Mouse (Mus musculus) myocyte (in vitro differentiated cells): ENCODE measurements around the gene Nrarp.

Source experiments
- E2F4 ChIP-seq: IDR thresholded peaks from one replicate; pipeline ENCODE4 v1.6.1; 2011; ENCODE audit warnings: mild to moderate bottlenecking, control low read depth, moderate library complexity; ENCODE audit not compliant: insufficient read depth
- MAX ChIP-seq: IDR thresholded peaks from one replicate; pipeline ENCODE4 v1.6.1; 2011; ENCODE audit warnings: low read depth, mild to moderate bottlenecking, control low read depth
- SRF ChIP-seq: IDR thresholded peaks from one replicate; pipeline ENCODE4 v1.6.1; 2011; ENCODE audit warnings: low read depth; ENCODE audit not compliant: control insufficient read depth, insufficient read length

GRCm38 (mm10) chr2:25151280-25151956 lies 29.1 kb upstream of the Nrarp start:
- TF ChIP-seq E2F4 (no peak), MAX (no peak), SRF (no peak)
